Mouse (Mus musculus) thymus, adult 18-20 months (tissue): Measurements from ENCODE around the gene Gas7.

Source experiments
- DNase-seq, 2 experiments: peaks; one replicate each; pipeline ENCODE4 v3.0.0; 2022; ENCODE audit warnings: mixed read lengths in 2 of 2

The Gas7 gene

DNA sequence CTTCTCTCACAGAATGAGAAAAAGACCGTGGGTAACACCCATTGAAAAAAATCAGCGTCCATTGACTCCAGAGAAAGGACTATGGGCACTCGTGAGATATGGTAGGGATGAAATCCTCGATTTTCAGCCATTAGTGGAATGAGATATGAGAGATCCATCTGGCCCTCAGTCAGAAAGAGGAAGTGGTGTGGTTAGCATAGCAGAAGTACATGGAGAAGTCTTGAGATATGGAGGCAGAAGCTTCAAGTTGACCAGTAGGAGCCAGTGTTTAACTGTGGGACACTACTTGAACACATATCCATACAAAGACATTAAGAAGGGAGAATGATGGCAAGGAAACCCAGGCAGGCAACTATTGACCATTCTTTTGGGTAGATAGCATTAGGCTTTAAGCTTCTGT is 82.1 kb downstream of the Gas7 start:
- DNase-seq, result no peak

- no peak for DNase-seq
Measured at GRCm38 (mm10) chr11:67538557-67538956, 83.3 kb downstream of the Gas7 start.

- no peak for DNase-seq
Measured at GRCm38 (mm10) chr11:67544656-67545432, 89.6 kb downstream of the Gas7 start.

GRCm38 (mm10) chr11:67546582-67546981 is 91.3 kb downstream of the Gas7 start:
- no peak for DNase-seq

GRCm38 (mm10) chr11:67549306-67549705 is 94.1 kb downstream of the Gas7 start:
- DNase-seq, result no peak

DNA sequence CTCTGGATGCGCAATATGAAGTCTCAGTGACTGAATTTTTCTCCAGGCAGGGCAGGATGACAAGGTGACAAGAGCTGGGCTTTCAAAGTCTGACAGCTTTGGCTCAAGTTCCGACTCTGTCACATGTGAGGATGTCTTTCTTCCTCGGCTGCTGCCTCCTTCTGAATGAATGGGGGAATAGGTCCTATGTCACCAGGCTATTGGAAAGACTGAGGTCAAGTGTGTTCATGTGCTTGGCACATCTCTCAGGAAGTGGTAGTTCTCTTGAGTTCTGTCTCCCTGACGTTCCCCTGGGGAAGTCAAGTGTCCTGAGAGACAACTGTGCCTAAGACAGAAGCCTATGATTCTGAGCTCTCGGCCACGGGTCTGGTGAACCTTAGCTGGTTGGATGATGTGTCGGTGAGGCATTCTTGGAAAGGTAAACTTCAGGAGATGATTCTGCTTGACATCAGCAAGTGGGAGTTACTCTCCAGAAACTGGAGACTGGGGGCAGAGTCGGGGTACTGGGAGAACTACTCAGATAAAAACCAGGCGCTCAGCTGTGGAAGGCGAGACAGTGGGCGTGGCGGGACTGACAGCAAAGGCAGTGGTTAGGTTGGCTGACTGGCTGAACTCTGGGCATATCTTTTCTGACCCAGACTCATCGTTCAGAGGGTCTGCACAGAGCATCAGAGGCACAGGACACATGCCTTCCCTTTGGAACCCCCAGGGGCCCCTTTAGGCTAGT is 94.7 kb downstream of the Gas7 start:
- no peak for DNase-seq

- no peak for DNase-seq
Measured at GRCm38 (mm10) chr11:67552400-67552799, 97.2 kb downstream of the Gas7 start.

DNA sequence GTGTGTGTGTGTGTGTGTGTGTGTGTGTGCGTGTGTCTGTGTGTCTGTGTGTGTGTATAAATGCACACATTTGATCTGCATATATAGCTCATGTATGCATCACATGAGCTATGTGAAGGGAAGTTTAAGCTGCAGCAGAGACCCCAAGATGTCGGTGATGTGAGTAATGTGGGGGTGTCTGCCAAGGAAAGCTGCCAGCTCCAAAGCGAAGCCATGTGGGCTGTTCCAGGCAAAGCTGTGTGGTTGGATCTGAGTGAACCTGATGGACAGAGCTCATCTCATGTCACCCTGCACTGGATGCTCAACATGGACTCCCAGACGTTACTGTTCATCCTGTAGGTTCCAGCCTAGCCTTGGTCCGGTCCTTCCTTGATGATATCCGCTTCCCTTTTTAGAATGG is 99.0 kb downstream of the Gas7 start:
- DNase-seq, result no peak

GRCm38 (mm10) chr11:67556360-67556759 is 101.1 kb downstream of the Gas7 start:
- no peak for DNase-seq

DNA sequence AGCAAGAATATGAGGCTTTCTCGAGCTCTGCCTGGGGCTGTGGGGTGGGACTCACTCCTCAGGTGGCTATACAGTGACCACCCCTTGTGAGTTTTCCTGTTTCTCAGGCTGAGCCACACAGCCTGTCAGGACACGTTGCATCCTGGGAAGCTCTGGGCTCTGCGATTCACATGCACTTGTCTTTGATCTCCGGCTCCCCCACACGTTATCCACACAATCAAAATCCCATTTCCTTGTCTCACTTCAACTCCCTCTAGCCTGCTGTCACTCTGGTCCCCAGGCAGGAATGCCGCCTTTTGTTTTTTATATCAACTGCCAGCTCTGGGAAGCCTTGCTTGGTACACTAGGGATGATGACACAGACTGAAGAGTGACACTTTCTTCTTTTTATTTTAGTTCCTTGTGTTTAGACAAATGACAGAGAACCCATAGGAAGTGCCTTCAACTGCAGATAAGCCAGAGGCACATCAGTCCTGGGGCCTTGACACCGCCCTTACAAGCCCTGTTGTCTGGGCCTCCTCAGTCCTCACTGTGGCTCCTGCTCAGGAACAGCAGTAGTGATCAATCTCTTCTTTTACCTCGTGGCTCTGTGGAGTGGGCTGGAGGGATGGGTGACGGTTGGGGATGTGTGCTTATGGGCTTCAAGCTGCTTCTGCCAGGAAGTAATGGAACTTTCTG is 103.7 kb downstream of the Gas7 start:
- DNase-seq, result no peak

GRCm38 (mm10) chr11:67559522-67559921 is 104.3 kb downstream of the Gas7 start:
- DNase-seq, result no peak

GRCm38 (mm10) chr11:67561631-67562030 is 106.4 kb downstream of the Gas7 start:
- no peak for DNase-seq

GRCm38 (mm10) chr11:67563141-67563540 is 107.9 kb downstream of the Gas7 start:
- no peak for DNase-seq

DNA sequence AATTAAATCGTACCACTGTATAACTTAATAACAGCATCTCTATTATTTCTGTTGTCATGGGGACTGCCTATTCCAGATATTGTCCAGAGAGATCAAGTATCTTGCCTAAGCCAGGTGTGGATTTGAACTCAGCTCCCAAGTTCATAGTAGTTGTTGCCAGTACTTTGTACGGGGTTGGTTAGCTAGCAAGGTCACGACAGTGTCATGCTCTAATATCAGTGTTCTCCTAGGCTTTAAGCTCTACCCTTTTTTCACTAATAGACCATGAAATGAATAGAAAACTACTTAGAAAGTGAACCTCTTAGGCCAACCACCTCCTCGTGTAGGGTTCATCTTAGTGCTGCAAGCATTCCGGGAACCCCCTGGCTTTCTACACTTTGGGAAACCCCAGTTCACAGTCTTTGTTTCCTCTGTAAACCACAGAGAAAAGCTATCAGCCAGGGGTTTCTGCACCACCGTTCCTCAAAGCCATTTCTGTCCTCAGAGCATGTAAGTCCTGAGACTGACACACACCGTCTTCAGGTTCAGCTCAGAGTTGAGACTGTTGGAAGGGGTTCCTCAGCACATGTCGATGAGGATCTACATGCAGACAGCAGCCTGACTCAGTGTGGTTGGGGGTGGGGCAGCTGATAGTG is 108.9 kb downstream of the Gas7 start:
- DNase-seq, result no peak

DNA sequence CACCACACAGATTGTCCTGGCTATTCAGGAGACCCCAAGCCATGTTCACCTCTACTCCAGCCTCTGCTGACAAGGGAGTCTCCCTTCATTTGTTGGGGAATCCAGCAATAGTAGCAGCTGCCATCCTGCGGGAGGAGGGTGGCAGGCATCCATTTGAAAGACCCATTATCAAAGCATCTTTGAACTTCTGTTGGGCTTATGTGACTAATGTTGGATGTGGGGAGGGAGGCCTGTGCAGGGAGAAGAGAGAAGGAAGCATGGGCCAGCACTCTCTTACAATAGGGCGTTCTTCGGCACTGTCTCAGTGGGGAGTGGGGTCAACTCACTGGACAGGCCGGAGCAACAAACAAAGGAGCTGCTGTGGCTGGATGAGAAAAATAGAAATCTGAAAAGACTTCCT is 110.3 kb downstream of the Gas7 start:
- no peak for DNase-seq

GRCm38 (mm10) chr11:67566704-67567103 is 111.5 kb downstream of the Gas7 start:
- no peak for DNase-seq

DNA sequence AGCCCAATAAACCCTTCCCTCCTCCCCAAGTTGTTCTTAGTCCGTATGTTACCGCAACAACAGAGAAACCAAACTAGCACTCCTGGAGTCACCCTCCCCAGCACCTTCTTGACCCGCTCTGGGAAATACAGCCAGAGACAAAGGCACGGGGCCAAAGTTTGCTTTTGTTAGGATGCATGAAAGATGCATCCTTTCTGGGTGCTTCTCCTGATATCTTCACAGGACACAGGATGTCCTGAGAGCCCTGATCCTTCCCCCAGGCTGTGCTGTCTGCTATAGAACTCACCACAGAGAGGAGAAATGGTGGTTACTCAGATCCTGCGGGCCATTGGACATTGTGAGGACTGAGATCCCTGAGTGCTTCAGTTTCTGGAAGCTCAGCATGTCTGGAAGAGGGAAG is 111.9 kb downstream of the Gas7 start:
- no peak for DNase-seq

- no peak for DNase-seq
Measured at GRCm38 (mm10) chr11:67567991-67568390, 112.8 kb downstream of the Gas7 start.

- DNase-seq, result no peak
Measured at GRCm38 (mm10) chr11:67568815-67569214, 113.6 kb downstream of the Gas7 start.

GRCm38 (mm10) chr11:67570947-67571346 is 115.7 kb downstream of the Gas7 start:
- DNase-seq, result no peak

- no peak for DNase-seq
Measured at GRCm38 (mm10) chr11:67574344-67574743, 119.1 kb downstream of the Gas7 start.

- DNase-seq, result no peak
Measured at GRCm38 (mm10) chr11:67577472-67577871, 122.2 kb downstream of the Gas7 start.

GRCm38 (mm10) chr11:67577994-67578393 is 122.8 kb downstream of the Gas7 start:
- DNase-seq, result no peak
